Mouse (Mus musculus): ENCODE measurements at regions not wholly inside any gene's neighbourhood (a gene's known extent, or its start where the extent isn't known, plus 50 kb on each side); places are given as distances from the start of the nearest gene placed in this dataset.

GRCm38 (mm10) chr4:56686141-56686540 is 53.7 kb upstream of the Gm26657 start:
- no peak for DNase-seq

- DNase-seq = no peak
Measured at GRCm38 (mm10) chr4:56685696-56686095, 54.2 kb upstream of the Gm26657 start.

GRCm38 (mm10) chr4:56685123-56685522 is 54.7 kb upstream of the Gm26657 start:
- DNase-seq = peak; percentile 85 to 90

- no peak for DNase-seq
Measured at GRCm38 (mm10) chr4:56684031-56684430, 55.8 kb upstream of the Gm26657 start.

- DNase-seq = no peak
Measured at GRCm38 (mm10) chr4:56681121-56681520, 58.7 kb upstream of the Gm26657 start.

- no peak for DNase-seq
Measured at GRCm38 (mm10) chr4:56673868-56674267, 66.0 kb upstream of the Gm26657 start.

GRCm38 (mm10) chr4:56664921-56665320 is 74.9 kb upstream of the Gm26657 start:
- DNase-seq = no peak

- DNase-seq = no peak
Measured at GRCm38 (mm10) chr4:56661816-56662215, 78.1 kb upstream of the Gm26657 start.

- peak in 1 of 2 experiments; percentile 4 for DNase-seq
Measured at GRCm38 (mm10) chr4:56657046-56657445, 82.8 kb upstream of the Gm26657 start.

GRCm38 (mm10) chr4:56654327-56654726 is 85.5 kb upstream of the Gm26657 start:
- peak; percentile 10 to 19 for DNase-seq

- peak; percentile 53 to 64 for DNase-seq
Measured at GRCm38 (mm10) chr4:56652819-56653218, 87.1 kb upstream of the Gm26657 start.

- DNase-seq = no peak
Measured at GRCm38 (mm10) chr4:56649731-56650130, 90.1 kb upstream of the Gm26657 start.

- peak; percentile 31 to 57 for DNase-seq
Measured at GRCm38 (mm10) chr4:56643999-56644962, 95.6 kb upstream of the Gm26657 start.

GRCm38 (mm10) chr4:56643491-56643890 is 96.4 kb upstream of the Gm26657 start:
- DNase-seq = no peak

- DNase-seq = peak in 1 of 2 experiments; percentile 13
Measured at GRCm38 (mm10) chr4:56639709-56640108, 100.2 kb upstream of the Gm26657 start.

GRCm38 (mm10) chr4:56638704-56639478 is 101.0 kb upstream of the Gm26657 start:
- DNase-seq = peak; percentile 83 to 87

- no peak for DNase-seq
Measured at GRCm38 (mm10) chr4:56636265-56636664, 103.6 kb upstream of the Gm26657 start.

GRCm38 (mm10) chr4:56633528-56633927 is 106.3 kb upstream of the Gm26657 start:
- DNase-seq = no peak

GRCm38 (mm10) chr4:56630251-56630650 is 109.6 kb upstream of the Gm26657 start:
- DNase-seq = no peak

GRCm38 (mm10) chr4:56627206-56627605 is 112.7 kb upstream of the Gm26657 start:
- DNase-seq = no peak

GRCm38 (mm10) chr4:56621782-56622181 is 118.1 kb upstream of the Gm26657 start:
- DNase-seq = no peak

- no peak for DNase-seq
Measured at GRCm38 (mm10) chr4:56621356-56621755, 118.5 kb upstream of the Gm26657 start.

- DNase-seq = no peak
Measured at GRCm38 (mm10) chr4:56620628-56621027, 119.2 kb upstream of the Gm26657 start.

GRCm38 (mm10) chr4:56619803-56620202 is 120.1 kb upstream of the Gm26657 start:
- no peak for DNase-seq
